Mouse (Mus musculus): ENCODE data around the gene Gm49711.
A peak's percentile ranks its signal among the peaks of the same experiment; 100 is the strongest.

The Gm49711 gene

DNA sequence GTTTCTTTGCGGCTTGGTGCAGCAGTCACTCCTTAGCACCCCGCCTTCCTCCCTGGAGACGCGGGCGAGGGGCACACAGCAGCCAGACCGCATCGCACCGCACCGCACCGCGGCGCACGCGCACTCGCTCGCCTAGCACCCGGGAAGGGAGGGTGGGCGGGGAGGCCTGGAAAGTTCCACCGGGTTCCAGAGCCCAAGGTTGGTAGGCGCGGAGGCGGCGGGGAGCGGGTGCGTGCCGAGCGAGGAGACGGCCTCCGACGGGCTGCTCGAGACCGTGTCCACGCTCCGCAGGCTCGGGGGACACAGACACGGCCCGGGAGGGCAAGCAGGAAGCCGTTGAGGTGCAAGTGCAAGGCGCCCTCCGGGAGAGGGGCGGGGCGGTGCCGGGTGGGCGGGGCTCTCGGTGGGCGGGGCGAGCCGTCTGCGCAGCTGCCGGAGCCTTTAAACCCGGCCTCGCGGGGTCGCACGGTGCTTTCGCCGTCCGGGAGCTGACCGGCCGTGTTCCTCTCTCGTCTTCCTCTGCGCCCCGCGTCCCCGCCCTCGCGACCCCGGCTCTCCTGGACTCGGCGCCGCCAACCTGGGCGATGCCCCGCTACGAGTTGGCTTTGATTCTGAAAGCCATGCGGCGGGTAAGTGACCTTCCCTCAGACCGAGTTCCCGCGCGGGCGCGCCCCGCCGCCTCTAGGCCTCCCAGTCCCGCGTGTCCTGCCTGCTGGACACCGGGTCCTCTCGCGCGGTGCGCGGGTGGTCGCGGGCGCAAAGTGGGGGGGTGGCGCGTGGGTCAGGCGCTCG lies at the start of gene Gm49711, which contains the start of the genes Mrps6 and Slc5a3:
TSS of gene Gm49711 (plus strand) at position 465 of the 792 bp plus-strand sequence.
TSS of gene Mrps6 (plus strand) at position 419 of the 792 bp plus-strand sequence.
TSS of gene Slc5a3 (plus strand) at position 471 of the 792 bp plus-strand sequence.
- DNase-seq (ENCODE audit: low read depth, low spot score) = peak; percentile 60

DNA sequence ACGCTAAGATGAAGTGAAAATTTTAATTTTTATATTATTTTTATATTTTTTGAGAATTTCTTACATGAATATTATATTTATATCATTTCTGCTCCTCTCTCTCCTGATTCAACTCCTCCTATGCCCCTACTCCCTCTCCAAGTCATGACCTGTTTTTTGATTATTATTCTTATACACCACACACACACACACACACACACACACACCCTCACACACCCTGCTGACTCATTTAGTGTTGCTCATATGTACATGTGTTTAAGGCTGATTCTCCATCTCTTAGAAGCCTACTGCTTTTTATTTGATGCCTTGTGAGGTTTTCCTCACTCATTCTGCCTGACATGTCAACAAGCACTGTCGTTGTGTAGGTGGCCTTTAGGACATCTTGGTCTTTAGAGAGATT lies 48.5 kb upstream of the Gm49711 start:
- DNase-seq (ENCODE audit: low read depth, low spot score) = no peak

DNA sequence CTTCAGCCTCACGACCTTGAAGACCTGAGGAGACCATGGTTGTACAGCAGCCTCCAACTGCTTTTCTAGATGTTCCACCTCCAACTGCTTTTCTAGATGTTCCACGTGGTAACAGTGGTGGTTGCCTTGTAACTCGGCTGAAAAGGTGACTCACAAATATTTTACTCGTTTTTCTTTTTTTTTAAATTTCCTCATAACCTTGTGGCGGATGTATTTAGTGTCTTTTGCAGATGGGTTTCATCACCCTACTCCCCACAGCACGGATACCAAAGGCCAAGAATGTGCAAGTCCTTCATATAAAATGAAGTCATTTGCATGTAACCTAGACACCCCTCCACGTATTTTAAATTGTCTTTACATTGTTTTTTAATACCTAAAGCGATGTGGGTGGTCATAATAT lies 41.3 kb upstream of the Gm49711 start:
- DNase-seq (ENCODE audit: low read depth, low spot score) = no peak

DNA sequence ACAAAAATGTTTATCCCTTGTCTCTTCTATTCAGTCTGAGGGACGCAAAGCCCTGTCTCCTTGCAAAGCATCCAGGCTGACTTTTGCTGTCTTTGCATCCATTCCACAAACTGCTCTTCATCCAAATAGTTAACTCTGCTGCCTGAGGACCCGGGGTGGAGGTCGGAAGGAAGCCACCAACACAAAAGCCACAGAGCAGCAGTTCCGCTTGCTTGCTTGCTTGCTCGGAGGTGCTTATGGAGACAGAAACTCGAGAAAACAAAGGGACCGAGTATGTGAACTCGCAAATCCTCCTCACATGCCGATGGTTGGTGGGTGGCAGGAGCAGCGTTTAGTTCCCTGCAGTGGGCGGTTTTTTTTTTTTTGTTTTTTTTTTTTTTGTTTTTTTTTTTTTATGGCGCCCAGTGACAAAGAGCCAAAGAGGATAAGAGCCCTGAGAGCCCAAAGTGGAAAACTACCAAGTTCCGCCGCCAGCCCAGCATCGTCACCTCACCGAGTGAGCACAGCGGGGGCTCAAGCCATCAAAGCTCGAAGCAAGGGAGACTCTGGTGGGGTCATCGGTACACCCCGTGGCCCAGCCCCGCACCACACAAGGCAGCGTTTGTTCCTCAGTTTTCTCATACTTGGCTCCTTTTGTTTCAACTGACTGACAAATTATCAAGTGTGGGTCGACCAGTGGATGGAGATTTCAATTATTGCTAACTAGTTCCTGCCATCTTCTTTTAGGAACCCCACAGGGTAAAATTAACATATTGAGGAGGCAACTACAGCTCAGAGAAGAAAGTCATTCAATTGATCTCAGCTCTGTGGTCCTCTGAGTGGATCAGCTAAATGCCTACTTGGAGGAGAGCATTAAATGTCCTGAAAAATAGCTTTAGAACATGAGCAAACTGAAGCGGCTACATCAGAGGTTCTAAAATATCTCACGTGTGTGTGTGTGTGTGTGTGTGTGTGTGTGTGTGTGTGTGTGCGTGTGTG lies 38.7 kb upstream of the Gm49711 start:
- peak; percentile 9 for DNase-seq (ENCODE audit: low read depth, low spot score)

DNA sequence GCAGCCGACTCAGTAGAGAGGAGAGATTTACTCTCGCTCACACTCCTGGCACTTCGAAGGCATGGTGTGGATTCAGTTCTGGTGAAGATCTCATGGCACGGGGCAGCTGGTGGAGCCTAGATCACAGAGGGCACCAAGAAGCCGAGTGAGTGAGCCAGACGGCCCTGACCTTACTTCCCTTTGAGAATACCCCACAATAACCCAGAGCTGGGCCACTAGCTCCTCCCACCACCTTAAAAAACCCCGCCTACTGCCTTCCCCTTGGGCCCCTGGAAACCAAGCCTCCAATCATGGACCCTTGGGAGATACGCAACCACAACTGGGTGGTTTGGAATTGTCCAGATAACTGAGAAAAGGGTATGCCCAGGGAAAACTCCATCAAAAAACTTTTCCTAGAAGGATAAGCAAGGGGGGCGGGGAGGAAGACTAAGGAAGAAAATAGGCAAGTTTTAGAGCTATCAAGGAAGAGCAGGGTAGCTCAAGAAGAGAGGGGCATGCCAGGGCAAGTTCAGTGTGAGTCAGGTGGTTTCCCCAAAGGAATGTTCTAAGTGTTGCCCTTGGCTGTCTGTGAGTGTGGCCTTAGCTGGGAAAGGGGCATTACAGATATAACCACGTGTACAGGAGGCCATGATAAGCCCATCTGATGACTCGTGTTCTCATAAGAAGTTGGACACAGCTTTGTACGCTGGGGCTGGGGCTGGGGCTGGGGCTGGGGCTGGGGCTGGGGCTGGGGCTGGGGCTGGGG lies 36.3 kb upstream of the Gm49711 start:
- DNase-seq (ENCODE audit: low read depth, low spot score) = no peak

DNA sequence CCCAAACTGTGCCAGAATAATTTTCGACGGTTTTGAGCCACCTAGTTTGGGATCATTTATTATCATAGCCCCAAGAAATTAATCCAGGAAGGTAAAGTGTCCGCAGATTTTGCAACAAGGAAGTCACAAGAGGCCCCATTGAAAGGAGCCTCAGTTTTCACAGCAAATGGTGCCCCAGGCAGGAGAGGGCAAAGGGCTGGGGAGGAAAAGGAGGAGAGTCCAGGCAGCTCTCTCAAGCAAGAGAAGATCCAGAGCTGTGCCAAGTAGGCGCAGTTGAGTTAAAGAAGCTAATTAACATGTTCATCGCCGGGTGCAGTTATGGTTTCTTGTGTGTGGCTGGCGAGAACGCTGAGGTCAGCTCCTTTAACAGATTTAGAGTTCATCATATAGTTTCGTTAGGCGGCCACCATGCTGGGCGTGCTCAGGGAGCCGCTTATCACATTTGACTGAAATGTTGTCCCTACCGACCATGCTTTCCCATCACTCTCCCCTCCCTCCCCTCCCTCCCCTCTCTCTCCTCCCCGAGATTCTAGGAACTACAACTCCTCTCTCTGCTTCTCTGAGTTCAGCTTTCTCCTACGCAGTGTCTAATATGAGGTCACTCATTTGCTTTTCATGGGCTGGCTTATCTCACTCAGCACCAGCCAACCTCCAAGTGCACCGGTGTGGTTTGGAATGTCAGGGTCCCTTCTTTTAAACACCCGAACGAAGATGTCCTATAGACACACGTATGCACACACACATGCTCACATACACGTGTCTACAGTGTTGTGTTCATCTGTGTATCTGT lies 35.4 kb upstream of the Gm49711 start:
- DNase-seq (ENCODE audit: low read depth, low spot score) = no peak

DNA sequence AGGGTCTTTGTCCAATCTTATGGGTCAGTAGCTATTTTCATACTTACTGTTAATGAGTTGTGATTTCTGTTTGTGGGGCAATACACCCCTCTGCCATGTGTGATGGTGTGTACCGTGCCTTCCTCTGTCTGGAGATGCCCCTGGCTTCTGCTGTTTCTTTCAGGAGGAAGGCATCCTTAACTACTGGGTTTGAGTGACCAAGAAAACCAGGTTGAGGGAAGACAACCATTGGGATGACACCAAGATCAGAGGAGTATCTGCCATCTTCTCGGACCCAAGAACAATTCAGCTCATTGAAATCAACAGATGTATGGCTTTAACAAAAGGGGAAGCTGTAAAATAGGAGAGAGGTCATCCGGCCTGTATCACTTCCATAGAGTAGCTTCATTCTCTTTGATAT lies 24.8 kb upstream of the Gm49711 start:
- no peak for DNase-seq (ENCODE audit: low read depth, low spot score)

DNA sequence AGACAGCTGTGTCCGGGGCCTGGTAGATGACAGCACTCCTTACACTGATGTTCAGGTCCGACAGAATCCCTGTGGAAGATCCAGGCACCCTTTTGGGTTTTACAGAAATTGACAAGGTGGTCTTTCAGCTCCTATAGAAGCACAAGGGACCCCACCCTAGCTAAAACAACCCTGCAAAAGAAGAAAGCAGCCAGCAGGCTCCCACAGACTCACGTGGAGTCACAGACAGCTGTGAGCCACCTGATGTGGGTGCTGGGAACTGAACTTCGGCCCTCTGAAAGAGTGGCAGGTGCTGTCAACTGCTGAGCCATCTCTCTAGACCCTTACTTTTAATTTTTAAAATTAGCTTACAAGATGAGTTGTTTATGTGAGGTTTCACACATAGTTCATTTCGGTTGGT lies 23.4 kb upstream of the Gm49711 start:
- no peak for DNase-seq (ENCODE audit: low read depth, low spot score)

DNA sequence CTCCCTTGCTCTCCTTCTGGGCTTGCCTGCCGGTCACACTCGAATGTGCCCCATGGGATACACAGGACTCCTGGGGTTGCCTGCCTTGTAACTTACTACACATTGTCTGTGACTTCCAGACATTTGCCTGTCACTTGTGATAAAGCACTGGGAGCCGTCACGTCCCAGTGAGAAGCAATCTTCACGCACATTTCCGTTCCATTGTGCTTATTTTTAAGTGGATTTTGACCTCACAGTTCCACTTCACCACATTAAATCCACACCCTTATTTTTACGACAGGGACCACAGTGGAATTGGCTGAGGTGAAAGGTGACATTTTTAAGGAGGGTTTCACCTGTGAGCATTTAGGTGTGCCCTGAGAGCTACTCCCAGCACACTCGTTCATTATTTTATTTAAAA lies 21.4 kb upstream of the Gm49711 start:
- DNase-seq (ENCODE audit: low read depth, low spot score) = no peak

DNA sequence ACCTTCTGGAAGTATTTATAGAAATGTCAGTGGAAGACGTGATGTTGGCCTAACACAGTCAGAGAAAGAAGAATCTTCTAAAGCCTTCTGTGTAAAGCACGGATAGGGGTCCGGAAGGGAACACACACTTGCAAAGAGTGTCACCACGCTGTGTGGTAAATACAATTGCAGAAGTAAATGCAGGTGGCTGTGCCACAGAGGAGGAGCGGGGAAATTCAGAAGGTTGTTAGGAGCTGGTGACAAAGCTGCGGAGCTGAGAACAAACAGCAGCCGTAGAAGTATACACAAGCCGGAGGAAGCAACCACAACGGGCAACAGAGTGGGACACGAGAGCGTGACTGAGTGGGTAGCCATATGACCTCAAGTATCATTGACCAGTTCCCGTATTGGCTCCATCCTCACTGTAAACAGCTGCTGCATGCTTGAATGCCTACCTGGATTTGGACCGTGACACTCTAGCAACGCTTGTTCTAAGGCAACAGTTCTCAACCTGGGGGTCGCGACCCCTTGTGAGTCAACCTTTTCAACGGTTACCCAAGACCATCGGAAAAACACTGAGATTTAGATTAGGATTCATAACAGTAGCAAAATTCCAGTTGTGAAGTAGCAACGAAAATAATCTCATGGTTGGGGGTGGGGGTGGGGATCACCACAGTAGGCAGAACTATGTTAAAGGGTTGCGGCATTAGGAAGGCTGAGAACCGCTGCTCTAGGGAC lies 20.1 kb upstream of the Gm49711 start:
- no peak for DNase-seq (ENCODE audit: low read depth, low spot score)

DNA sequence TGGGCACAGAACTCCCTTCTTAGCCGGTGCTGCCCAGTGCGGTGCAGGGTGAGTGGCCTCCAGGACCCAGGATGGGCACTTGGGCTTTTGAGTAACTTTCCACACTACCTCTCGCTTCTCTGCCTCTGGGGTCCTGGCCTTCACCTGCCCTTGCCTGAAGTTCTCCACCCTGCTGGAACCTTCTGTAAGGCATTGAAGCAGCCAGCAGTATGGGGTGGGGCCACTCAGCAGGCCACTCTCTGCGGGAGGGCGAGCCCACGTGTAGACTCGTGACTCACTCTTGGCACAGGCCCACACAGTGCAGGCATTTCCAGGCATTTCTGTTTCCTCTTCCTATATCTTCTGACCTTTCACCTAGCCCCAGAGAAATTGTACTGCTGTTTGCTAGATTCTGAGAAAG lies 18.7 kb upstream of the Gm49711 start:
- no peak for DNase-seq (ENCODE audit: low read depth, low spot score)

DNA sequence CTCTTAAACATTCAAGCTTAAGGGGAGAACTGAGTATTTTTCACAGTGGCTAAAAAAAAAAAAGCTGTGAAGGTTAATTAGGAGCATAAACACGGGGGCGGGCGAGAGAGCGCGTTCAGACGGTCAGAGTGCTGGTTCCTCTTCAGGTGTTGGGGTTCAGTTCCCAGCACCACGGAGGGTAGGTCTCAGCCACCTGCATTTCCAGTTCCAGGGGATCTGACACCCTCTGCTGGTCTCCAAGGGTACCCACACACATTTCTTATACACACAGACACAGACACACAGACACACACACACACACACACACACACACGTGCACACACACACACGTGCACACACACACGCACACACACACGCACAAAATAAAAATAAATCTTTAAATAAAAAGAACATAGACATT lies 18.1 kb upstream of the Gm49711 start:
- no peak for DNase-seq (ENCODE audit: low read depth, low spot score)

DNA sequence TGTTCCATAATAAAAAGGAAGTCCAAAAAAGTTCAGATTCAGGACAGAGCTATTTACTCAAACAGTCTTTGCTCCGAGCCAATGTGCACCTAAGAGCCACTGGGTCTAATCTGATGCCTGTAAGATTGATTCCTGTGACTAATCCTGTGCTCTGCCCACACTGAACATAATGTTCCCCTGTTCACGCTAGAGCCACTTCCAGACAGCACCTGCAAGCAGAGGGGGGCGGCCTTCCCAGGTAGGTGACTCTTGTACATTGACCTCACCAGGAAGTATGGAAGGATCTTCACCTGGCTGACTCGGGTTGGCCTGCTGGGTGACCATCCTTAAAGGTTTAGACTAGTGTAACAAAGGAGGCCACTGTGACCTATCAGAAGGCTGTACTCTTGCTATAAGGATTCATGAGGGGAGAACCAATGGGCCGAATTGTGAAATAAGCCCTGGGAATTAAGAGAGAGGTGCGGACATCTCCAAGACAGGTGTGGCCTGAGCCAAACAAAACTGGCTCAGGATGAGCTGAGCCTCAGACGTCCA lies 6.3 kb upstream of the Gm49711 start:
- DNase-seq (ENCODE audit: low read depth, low spot score) = no peak

DNA sequence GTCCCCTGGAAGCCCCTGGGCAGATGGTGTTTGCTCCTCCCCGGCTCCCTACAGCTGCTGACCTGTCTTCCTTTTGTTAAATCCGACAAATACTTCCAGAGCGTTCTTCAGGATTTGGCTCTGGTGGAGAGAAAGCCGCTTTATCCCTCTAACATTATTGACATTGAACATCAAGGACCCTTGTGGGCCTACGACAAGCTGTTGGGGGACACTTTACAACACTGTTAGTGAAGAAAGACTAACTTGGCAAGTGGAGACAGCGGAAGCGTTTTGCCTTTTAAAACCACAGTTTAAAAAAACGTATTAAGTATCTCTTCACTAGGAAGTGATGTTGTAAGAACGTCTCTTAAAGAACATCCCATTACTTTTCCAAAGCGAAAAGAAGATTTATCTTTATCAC lies 5.5 kb upstream of the Gm49711 start:
- no peak for DNase-seq (ENCODE audit: low read depth, low spot score)

DNA sequence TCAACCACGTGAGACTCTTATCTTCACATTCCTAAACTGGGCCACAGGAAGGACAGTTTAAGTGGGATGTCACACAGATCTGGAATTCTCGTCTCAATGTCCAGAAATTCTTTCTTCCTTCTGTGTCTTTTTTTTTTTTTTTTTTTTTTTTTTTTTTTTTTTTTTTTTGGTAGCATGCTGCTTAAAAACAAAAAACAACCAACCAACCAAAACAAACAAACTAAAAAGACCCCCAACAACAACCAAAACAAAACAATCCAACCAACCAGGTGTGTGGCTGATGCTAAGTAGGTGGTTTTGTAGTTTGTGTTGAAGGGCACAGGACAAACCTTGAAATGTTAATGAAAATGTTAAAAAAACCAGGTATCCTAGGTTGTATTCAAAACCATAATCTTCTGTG lies 1.4 kb upstream of the Gm49711 start:
- no peak for DNase-seq (ENCODE audit: low read depth, low spot score)

DNA sequence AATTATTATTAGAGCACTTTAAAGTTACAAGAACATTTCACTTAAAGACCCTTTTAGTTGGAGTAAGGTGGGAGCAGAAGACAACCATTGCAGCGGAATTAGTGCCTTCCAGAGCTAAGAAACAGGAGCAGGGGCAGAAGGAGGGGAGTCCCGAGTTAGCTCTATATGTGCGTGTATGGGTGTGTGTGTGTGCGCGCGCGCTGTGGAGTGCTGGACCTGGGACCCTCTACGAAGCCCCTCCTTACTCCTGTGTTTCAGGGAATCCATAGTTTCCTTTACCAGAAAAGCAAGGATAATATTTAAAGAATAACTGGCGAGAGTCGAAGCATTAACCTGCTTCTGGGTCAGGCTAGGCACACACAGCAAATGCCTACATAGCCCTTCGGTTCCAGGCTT lies 662 bp upstream of the Gm49711 start:
- no peak for DNase-seq (ENCODE audit: low read depth, low spot score)

DNA sequence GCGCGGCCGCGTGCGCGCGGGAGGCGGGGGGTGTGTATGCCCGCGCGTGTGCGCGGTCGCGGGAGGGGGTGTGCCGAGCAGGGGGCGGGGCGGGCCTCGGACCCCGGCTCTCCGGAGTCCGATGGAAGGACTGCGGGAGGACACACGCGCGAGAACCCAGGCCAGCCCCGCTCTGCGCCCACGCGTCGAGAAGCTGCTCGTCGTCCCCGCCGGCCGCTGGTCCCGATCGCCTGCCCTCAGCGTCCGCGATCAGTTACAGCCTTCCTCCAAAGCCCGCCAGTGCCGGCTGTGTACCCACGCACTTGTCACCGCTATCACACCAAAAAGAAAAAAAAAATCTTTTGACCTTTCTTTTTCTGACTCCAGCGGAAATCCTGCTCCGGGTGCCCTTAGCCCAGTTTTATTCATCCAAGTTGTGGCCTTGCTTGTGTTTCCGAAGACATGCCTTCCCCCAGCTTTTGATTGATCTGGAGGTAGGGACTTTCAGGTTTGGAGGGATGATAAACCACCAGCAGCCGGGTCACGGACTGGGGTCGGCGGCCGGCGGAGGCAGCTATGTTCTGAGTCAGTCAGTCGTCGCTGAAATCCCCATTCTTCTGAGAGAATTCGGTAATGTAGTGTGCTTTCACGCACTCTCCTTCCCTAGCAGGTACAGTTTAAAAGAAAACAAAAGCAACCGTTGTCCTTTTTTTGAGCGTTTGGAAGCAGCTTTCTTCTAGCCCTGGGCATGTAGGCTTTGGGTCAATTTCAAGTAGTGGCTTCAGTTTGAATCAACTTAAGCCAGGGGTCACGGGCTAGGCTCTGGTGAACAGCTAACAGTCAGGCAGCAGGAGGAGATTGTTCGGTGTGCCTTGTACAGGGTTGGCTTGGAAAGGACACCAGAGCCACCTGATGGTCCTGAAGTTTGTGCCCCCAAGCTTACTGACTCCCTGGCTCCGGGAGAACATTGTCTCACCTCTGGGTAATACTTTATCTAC lies 816 bp downstream of the Gm49711 start:
- no peak for DNase-seq (ENCODE audit: low read depth, low spot score)

DNA sequence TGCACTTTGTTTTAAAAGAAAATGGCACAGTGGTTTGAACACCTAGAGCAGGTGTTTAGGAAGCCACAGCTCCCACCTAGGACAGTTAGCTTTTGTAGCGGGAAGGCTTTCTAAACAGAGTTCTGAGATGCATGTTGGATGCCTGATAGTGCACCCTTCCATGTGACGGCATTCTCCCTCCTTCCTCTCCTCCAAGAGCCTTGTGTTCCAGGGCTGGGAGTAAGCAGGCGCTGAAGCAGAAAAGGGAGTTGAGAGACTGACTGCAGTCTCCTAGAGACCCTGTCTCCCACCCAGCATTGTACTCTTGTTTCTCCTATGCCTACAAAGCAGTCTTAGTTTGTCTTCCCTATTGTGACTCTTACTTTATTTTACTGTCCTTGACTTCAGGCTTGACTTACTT lies 2.1 kb downstream of the Gm49711 start:
- no peak for DNase-seq (ENCODE audit: low read depth, low spot score)

DNA sequence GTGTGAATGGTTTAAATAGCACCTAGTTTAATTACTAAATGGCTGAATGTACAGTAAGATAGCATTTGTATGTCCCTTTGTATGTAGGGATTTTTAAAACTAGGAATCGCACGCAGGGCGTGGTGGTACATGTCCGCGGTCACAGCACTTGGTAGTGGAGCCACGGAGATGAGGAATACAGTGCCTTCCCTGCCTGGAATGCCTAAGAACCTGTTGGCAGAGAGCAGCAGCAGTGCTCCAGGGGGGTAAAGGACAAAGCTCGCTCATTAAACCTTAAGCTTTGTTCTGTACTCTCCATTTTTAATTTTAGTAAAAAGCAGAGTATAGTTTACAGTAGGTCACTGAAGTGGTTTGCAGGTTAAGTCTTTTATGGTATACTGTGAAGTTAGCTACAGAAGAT lies 3.5 kb downstream of the Gm49711 start:
- DNase-seq (ENCODE audit: low read depth, low spot score) = no peak
